Mouse (Mus musculus) frontal cortex, adult 2 months (tissue): ENCODE results near the gene Tuba1c. TPM values are rescaled to one million over a fixed set of nuclear protein-coding genes. Genes with fewer than 3 reads are reported as not detected.

ENCODE experiments used
- DNase-seq, 2 experiments: peaks; one replicate each; pipeline ENCODE4 v3.0.0; 2022; ENCODE audit warnings: low spot score in 1 of 2; ENCODE audit errors: extremely low spot score in 1 of 2
- polyA plus RNA-seq: library from polyadenylated mRNA; depleted of rRNA; stranded (reverse); fragments of >200 nt; gene quantifications from 2 replicates; pipeline ENCODE4 v1.2.3, GENCODE M21; 2012

The Tuba1c gene
- polyA plus RNA-seq, 1 experiment: 10.6 TPM

GRCm38 (mm10) chr15:98994957-98995520 is 34.7 kb upstream of the Tuba1c start:
- no peak for DNase-seq

GRCm38 (mm10) chr15:98996840-98997239 is 32.9 kb upstream of the Tuba1c start:
- DNase-seq: no peak

GRCm38 (mm10) chr15:98997938-98998774 is 31.5 kb upstream of the Tuba1c start:
- DNase-seq: no peak

GRCm38 (mm10) chr15:98998775-98999157 is 30.9 kb upstream of the Tuba1c start:
- DNase-seq: no peak

DNA sequence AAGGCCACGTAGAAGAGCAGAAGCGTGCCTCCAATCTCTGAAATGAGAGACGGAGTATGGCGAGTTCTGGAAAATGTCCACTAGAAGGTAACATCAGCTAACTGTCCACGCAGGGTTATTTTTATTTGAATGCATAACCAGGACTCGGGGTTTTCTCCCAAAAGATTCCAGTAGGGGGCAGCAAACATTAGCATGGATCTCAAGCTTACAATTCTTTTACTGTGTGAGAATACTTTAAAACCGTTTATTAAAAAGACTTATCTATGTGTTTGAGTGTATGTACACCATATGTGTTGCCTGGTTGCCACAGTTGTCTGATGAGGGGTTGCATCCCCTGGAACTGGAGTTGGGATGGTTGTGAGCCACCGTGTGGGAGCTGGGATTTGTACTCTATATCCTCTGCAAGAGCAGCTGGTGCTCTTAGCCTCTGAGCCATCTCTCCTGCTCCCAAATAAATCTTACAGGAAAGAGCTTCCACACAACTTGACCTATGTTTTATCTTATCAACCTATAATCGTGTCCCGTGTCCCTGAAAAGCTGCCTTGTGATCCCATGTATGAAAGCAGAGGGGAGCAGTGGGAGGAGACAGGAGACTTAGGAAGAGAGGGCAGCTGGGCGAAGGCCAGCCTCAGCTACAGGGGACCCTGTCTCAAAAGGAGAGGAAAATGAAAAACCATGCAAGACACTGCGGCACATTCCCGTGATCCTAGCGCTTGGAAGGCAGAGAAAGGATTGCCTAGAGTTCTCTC is 29.0 kb upstream of the Tuba1c start:
- DNase-seq: peak in 1 of 2 experiments; percentile 83

GRCm38 (mm10) chr15:99001451-99001931 is 28.2 kb upstream of the Tuba1c start:
- no peak for DNase-seq

GRCm38 (mm10) chr15:99003600-99003999 is 26.1 kb upstream of the Tuba1c start:
- DNase-seq: no peak

DNA sequence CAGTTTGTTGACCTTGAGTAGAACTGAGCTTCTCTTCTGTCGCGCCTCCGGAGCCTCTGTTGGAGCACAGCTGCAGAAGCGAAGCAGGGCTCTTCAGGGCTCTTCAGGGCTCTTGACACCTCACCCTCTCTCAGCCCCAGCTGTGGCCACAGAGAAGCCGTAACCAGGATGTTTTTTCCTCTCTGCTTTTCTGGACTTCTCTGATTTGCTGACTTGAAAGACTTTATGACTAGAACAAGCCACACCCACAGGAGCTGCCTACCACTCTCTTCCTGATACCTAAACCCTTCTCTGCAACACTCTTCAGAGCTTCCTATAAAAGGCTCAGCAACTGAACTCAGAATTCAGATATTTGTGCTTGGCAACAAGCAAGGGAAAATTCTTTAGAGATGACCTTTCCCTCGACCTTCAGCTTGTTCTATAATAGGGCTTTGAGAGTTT is 20.9 kb upstream of the Tuba1c start:
- no peak for DNase-seq

- no peak for DNase-seq
Observed at GRCm38 (mm10) chr15:99010896-99011295, 18.8 kb upstream of the Tuba1c start.

- no peak for DNase-seq
Observed at GRCm38 (mm10) chr15:99011946-99012345, 17.7 kb upstream of the Tuba1c start.

- no peak for DNase-seq
Observed at GRCm38 (mm10) chr15:99014496-99015030, 15.1 kb upstream of the Tuba1c start.

- DNase-seq: no peak
Observed at GRCm38 (mm10) chr15:99017355-99017761, 12.3 kb upstream of the Tuba1c start.

GRCm38 (mm10) chr15:99017986-99018385 is 11.7 kb upstream of the Tuba1c start:
- DNase-seq: no peak

DNA sequence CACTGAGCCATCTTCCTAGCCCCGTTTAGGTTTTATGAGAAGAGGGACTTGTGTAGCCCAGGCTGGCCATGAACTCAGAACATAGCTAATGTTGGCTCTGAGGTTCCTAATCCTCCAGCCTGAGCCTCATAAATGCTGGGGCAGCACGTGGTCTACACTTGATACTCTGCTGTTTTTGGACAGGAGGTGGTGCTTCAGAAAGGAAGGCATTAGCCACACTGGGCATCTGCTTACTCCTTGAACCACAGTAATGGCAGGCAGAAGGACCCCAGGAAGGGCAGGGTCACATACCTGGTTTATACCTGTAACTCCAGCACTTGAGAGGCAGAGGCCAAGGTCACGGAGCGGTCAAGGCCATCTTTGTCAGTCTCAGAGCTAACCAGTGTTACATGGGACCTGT is 11.1 kb upstream of the Tuba1c start:
- no peak for DNase-seq

- DNase-seq: no peak
Observed at GRCm38 (mm10) chr15:99019436-99019835, 10.3 kb upstream of the Tuba1c start.

DNA sequence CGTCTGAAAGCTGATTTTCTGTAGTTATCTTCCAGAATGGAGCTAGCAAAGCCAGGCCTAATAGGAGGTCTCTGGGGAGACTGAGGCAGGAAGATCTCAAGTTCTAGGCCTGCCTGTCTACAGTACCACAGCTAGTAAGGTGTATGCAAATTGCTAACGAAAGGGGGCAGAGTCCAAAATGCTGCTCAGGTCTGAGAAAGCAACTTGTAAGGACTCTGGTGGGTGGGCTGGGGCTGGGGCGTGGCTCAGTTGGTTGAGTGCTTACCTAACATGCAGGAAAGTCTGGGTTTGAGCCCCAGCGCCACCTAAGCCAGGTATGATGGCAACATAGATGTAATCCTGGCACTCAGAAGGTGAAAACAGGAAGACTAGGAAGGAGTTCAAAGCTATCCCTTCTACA is 9.5 kb upstream of the Tuba1c start:
- no peak for DNase-seq

- no peak for DNase-seq
Observed at GRCm38 (mm10) chr15:99021255-99021654, 8.4 kb upstream of the Tuba1c start.

GRCm38 (mm10) chr15:99024668-99025314 is 4.9 kb upstream of the Tuba1c start:
- peak in 1 of 2 experiments; percentile 90 for DNase-seq

DNA sequence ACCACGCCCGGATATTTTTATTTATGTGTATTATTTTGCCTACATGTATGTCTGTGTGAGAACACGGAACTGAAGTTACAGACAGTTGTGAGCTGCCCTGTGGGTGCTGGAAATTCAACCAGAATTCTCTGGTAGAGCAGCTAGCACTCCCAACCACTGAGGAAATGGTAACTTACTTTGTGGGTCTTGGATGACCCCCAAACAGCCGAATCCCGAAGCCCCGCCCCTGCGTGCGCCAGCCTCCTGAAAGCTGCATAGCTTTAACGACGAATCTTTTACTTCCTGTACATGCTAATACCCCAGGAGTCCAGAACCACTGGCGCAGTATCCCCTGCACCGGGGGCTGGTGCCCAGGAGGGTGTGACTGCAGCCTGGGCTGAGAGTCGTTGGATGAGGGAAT is 4.3 kb upstream of the Tuba1c start:
- DNase-seq: no peak

GRCm38 (mm10) chr15:99026259-99026658 is 3.4 kb upstream of the Tuba1c start:
- no peak for DNase-seq

GRCm38 (mm10) chr15:99027116-99027515 is 2.6 kb upstream of the Tuba1c start:
- DNase-seq: no peak
